Mouse (Mus musculus) forebrain, embryonic 11.5 days (tissue): ENCODE results near the gene Neurl1a. TPM values are rescaled to one million over a fixed set of nuclear protein-coding genes. Genes with fewer than 3 reads are reported as not detected.
A peak's percentile ranks its signal among the peaks of the same experiment; 100 is the strongest.
"Not testable (repeated sequence)": the region's sequence is repeated elsewhere in the genome, so short reads cannot be mapped to it uniquely, and the experiment has no call there.

Source experiments
- ATAC-seq: fragments of 200-750 bp; cut with Nextera tagmentation; replicated peaks from 2 replicates; pipeline ENCODE4 v1.8.0; 2017; ENCODE audit warnings: moderate TSS enrichment; ENCODE audit not compliant: low FRiP score
- DNase-seq: peaks from one replicate; pipeline ENCODE4 v3.0.0-alpha.2; 2017; ENCODE audit warnings: low spot score
- H3K27ac ChIP-seq: fragments of 300-500 bp; sonication (generic); 2 replicates; pipeline ENCODE4 v1.5.1; 2014; ENCODE audit warnings: low read depth, low read length
- H3K27me3 ChIP-seq: fragments of 300-500 bp; sonication (generic); 2 replicates; pipeline ENCODE4 v1.6.1; 2014; ENCODE audit warnings: mild to moderate bottlenecking, low read length, mixed read lengths; ENCODE audit not compliant: control insufficient read depth, insufficient read depth
- H3K36me3 ChIP-seq: fragments of 300-500 bp; sonication (generic); 2 replicates; pipeline ENCODE4 v1.6.1; 2014; ENCODE audit warnings: mild to moderate bottlenecking, low read length, moderate library complexity, mixed read lengths; ENCODE audit not compliant: control insufficient read depth, insufficient read depth
- H3K4me1 ChIP-seq: fragments of 300-500 bp; sonication (generic); replicated peaks from 2 replicates; pipeline ENCODE4 v1.6.1; 2014; ENCODE audit warnings: low read length, mixed read lengths; ENCODE audit not compliant: control insufficient read depth, insufficient read depth
- H3K4me2 ChIP-seq: fragments of 300-500 bp; sonication (generic); 2 replicates; pipeline ENCODE4 v1.6.1; 2014; ENCODE audit warnings: low read depth, mild to moderate bottlenecking, low read length, moderate library complexity, mixed read lengths; ENCODE audit not compliant: severe bottlenecking
- H3K4me3 ChIP-seq: fragments of 300-500 bp; sonication (generic); 2 replicates; pipeline ENCODE4 v1.5.1; 2014; ENCODE audit warnings: low read depth, low read length
- H3K9ac ChIP-seq: fragments of 300-500 bp; sonication (generic); 2 replicates; pipeline ENCODE4 v1.6.1; 2014; ENCODE audit warnings: low read length
- H3K9me3 ChIP-seq: fragments of 300-500 bp; sonication (generic); 2 replicates; pipeline ENCODE4 v1.6.1; 2016; ENCODE audit warnings: low read length, mixed read lengths; ENCODE audit not compliant: control insufficient read depth
- WGBS: fragments of 180-500 bp; shearing (Covaris S2); extraction: QIAGEN DNeasy Blood & Tissue Kit; methylation state at CpG from one replicate; pipeline ENCODE4 v1.1.7; 2014; 5-methylcytosine and 5-hydroxymethylcytosine counted together
- polyA plus RNA-seq: library from polyadenylated mRNA; unstranded; fragments of >200 nt; fragmentation: Nextera tagmentation; extraction: Ambion mirVana; gene quantifications from 2 replicates; pipeline ENCODE4 v1.2.1, GENCODE M21; 2014

Neurl1a gene
- polyA plus RNA-seq, 1 experiment from 2014 or later, result 3.7 TPM

DNA sequence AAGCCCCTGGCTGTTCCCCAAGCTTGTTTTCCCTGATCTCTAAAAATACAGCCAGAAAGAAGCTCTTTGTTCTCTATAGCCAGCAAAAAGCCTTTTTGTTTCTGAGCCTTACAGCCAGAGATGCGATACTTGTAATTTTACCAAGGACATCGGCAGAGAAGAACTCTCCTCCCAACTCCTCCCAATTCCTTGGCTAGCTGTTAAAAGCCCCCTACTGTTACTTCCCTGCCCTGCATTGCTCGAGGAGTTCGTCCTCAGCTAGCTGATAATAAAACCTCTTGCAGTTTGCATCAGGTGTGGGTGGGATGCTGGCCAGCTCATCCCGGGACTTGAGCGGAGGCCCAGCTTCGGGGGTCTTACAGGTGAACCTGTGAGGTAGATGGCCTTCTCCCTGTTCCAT lies 39.0 kb upstream of the Neurl1a start:
- DNase-seq, H3K4me3 ChIP-seq, H3K4me2 ChIP-seq, H3K27ac ChIP-seq, H3K4me1 ChIP-seq, H3K27me3 ChIP-seq, ATAC-seq, H3K9ac ChIP-seq, H3K9me3 ChIP-seq, H3K36me3 ChIP-seq: not testable (repeated sequence)
- whole genome bisulfite sequencing, result 51% methylated on average over 7 of the region's 7 CpGs

DNA sequence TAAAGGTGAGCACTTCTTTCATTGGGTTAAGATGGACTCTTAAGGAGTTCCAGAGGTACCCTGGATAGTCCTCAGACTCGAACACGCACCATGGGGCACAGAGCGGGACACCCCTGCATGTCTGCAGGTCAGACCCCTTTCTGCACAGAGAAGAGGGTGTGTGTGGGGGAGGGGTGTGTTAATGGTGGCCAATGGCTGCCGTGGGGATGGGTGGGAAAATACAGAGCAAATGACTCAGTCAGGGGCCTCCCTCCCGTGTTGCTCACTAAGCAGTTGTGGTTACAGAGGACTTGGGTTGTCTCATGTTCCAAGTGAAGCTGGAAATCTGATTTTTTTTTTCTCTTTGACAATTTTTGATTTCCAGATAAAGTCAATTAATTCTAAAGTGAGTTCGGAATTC lies 36.2 kb upstream of the Neurl1a start:
- no peak for ATAC-seq
- H3K27ac ChIP-seq, result no peak overlapping the region
- H3K4me1 ChIP-seq, result no peaks in the 10 kb centered on the region; the same call in 1 of the 2 replicates
- no peak for DNase-seq
- WGBS, result 76% methylated on average over 6 of the region's 6 CpGs
- H3K4me3 ChIP-seq, result no peak overlapping the region
- no peaks in the 10 kb centered on the region for H3K36me3 ChIP-seq
- H3K4me2 ChIP-seq, result no peak overlapping the region
- no peak overlapping the region for H3K9ac ChIP-seq
- H3K27me3 ChIP-seq, result no peaks in the 10 kb centered on the region
- no peaks in the 10 kb centered on the region for H3K9me3 ChIP-seq

DNA sequence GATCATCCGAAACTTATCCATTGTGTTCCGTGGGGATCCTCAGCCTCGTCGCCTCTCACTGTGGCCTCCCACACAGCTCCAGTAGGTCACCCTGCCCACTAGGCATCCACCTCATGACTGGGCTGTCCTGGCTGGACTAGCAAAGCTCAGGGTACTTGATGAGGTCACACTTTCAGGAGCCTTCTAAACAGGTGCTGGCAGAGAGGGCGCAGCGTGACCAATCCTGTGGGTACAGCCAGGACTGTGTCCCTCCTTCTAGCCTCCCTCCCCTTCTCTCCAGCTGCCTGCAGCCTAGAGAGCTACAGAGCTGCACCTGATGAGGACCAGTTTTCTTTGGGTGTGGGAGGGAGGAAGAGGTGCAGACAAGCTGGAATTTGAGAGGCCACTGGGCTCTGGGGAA lies 34.5 kb upstream of the Neurl1a start, which contains the start of gene Calhm1:
Gene Calhm1 (minus strand): TSS at position 101 of the 400 bp plus-strand sequence.
- ATAC-seq (no peak), DNase-seq (no peak)
- Histone ChIP-seq H3K27ac (no peak within 1 kb of the TSS), H3K4me2 (no peak within 1 kb of the TSS), H3K4me3 (no peak within 1 kb of the TSS), H3K9me3 (no peaks in the 10 kb centered on the region), H3K4me1 (no peaks in the 10 kb centered on the region), H3K27me3 (no peaks in the 10 kb centered on the region), H3K9ac (no peak within 1 kb of the TSS), H3K36me3 (no peaks in the 10 kb centered on the region)
- 95% methylated on average over 6 of the region's 6 CpGs for whole genome bisulfite sequencing

GRCm38 (mm10) chr19:47148267-47148847 lies 30.3 kb upstream of the Neurl1a start:
- Histone ChIP-seq H3K4me2 (no peak overlapping the region), H3K36me3 (no peaks in the 10 kb centered on the region)
- 82% methylated on average over 5 of the region's 5 CpGs for WGBS

GRCm38 (mm10) chr19:47149854-47150253 lies 28.8 kb upstream of the Neurl1a start:
- Histone ChIP-seq H3K36me3 (no peaks in the 10 kb centered on the region), H3K27ac (no peak overlapping the region), H3K9ac (no peak overlapping the region), H3K4me2 (no peak overlapping the region), H3K4me1 (peaks cover 2% of the 10 kb centered on the region; the same call in 1 of the 2 replicates), H3K9me3 (no peaks in the 10 kb centered on the region), H3K27me3 (no peaks in the 10 kb centered on the region; the same call in 1 of the 2 replicates), H3K4me3 (no peak overlapping the region)
- ATAC-seq, result no peak
- 57% methylated on average over 4 of the region's 4 CpGs for WGBS
- DNase-seq, result no peak

More at GRCm38 (mm10) chr19:47148267-47148847, 30.3 kb upstream of the Neurl1a start:
- DNase-seq (no peak), ATAC-seq (no peak)
- no peak overlapping the region for H3K27ac ChIP-seq
- H3K27me3 ChIP-seq, result no peaks in the 10 kb centered on the region; the same call in 1 of the 2 replicates
- no peaks in the 10 kb centered on the region for H3K9me3 ChIP-seq
- no peak overlapping the region for H3K9ac ChIP-seq
- no peak overlapping the region for H3K4me3 ChIP-seq
- peaks cover 2% of the 10 kb centered on the region; the same call in 1 of the 2 replicates for H3K4me1 ChIP-seq

- Histone ChIP-seq H3K9me3 (no peaks in the 10 kb centered on the region), H3K27ac (no peak overlapping the region), H3K4me2 (peak overlapping the region; percentile 58), H3K27me3 (no peaks in the 10 kb centered on the region; the same call in 1 of the 2 replicates), H3K4me1 (peaks cover 2% of the 10 kb centered on the region; the same call in 1 of the 2 replicates), H3K4me3 (peak overlapping the region; percentile 21; the same call in 1 of the 2 replicates), H3K9ac (peak overlapping the region; percentile 55), H3K36me3 (no peaks in the 10 kb centered on the region)
- no peak for ATAC-seq
- no peak for DNase-seq
- WGBS, result 26% methylated on average over 32 of the region's 32 CpGs
Observed at GRCm38 (mm10) chr19:47151332-47152061, 27.1 kb upstream of the Neurl1a start.

DNA sequence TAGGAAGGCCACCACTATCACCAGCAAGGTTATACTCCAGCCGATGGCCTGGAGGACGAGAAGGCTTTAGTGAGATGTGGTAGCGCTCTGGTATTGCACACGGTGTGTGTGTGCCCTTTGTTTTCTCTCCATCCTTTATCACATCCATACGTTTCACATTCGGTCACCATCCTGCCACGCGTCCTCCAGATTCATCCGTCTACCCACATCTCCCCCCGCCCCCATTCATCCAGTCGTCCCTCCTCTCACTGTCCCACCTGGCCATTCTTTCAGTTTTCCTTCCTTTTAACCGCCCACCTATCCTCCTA lies 26.6 kb upstream of the Neurl1a start:
- Histone ChIP-seq H3K36me3 (no peaks in the 10 kb centered on the region), H3K9ac (peak overlapping the region; percentile 55), H3K4me2 (peak overlapping the region; percentile 58), H3K9me3 (no peaks in the 10 kb centered on the region), H3K4me3 (peak overlapping the region; percentile 21; the same call in 1 of the 2 replicates), H3K27ac (no peak overlapping the region), H3K27me3 (no peaks in the 10 kb centered on the region; the same call in 1 of the 2 replicates), H3K4me1 (peaks cover 2% of the 10 kb centered on the region; the same call in 1 of the 2 replicates)
- no peak for ATAC-seq
- WGBS, result 62% methylated on average over 12 of the region's 12 CpGs
- DNase-seq, result no peak

- Histone ChIP-seq H3K36me3 (no peaks in the 10 kb centered on the region), H3K27me3 (no peaks in the 10 kb centered on the region; the same call in 1 of the 2 replicates), H3K27ac (no peak overlapping the region), H3K9me3 (no peaks in the 10 kb centered on the region), H3K9ac (no peak overlapping the region), H3K4me3 (no peak overlapping the region), H3K4me2 (no peak overlapping the region), H3K4me1 (peaks cover 2% of the 10 kb centered on the region; the same call in 1 of the 2 replicates)
- 90% methylated on average over 7 of the region's 7 CpGs for WGBS
- ATAC-seq, result no peak
- DNase-seq, result no peak
Observed at GRCm38 (mm10) chr19:47153767-47154166, 24.9 kb upstream of the Neurl1a start.
